Mouse (Mus musculus): ENCODE measurements around the gene Ccl17.

DNA sequence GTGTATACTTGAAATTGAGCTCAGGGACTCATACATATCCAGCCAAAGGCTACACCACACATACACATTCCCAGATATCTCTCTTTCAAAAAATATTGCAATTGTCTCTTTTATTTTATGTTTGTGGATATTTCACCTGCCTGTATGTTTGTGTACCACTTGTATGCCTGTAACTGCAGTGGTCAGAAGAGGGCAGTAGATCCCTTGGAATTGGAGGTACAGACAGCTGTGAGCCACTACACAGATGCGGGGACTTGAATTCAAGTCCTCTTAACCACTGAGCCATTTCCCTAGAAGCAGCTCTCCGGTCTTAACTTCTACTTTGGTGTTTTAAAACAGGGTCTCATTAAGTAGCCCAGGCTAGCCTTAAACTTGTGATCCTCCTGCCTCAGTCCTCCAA is 15.5 kb upstream of the Ccl17 start:
- TF ChIP-seq CTCF (IDR thresholded peaks at IDR 0.05; ENCODE audit: low read depth) (peak; percentile 59), EP300 (IDR thresholded peaks at IDR 0.05; ENCODE audit: low read depth) (no peak)
